Mouse (Mus musculus) forebrain, embryonic 16.5 days (tissue): ENCODE results near the gene Hemgn. TPM values are rescaled to one million over a fixed set of nuclear protein-coding genes. Genes with fewer than 3 reads are reported as not detected.

Source experiments
- ATAC-seq: fragments of 200-750 bp; cut with Nextera tagmentation; 2 replicates; pipeline ENCODE4 v1.8.0; 2017; ENCODE audit warnings: mild to moderate bottlenecking, moderate library complexity
- H3K27ac ChIP-seq: fragments of 300-500 bp; sonication (generic); 2 replicates; pipeline ENCODE4 v1.5.1; 2014; ENCODE audit warnings: low read length, control low read depth
- H3K27me3 ChIP-seq: fragments of 300-500 bp; sonication (generic); replicated peaks from 2 replicates; pipeline ENCODE4 v1.6.1; 2014; ENCODE audit warnings: low read length; ENCODE audit not compliant: control insufficient read depth, insufficient read depth
- H3K36me3 ChIP-seq: fragments of 300-500 bp; sonication (generic); 2 replicates; pipeline ENCODE4 v1.6.1; 2014; ENCODE audit not compliant: control insufficient read depth, insufficient read depth
- H3K4me1 ChIP-seq: fragments of 300-500 bp; sonication (generic); replicated peaks from 2 replicates; pipeline ENCODE4 v1.6.1; 2014; ENCODE audit warnings: low read length; ENCODE audit not compliant: control insufficient read depth, insufficient read depth
- H3K4me2 ChIP-seq: fragments of 300-500 bp; sonication (generic); 2 replicates; pipeline ENCODE4 v1.6.1; 2014; ENCODE audit warnings: mild to moderate bottlenecking, low read length, control low read depth
- H3K4me3 ChIP-seq: fragments of 300-500 bp; sonication (generic); replicated peaks from 2 replicates; pipeline ENCODE4 v1.5.1; 2014; ENCODE audit warnings: mild to moderate bottlenecking, low read length, control low read depth
- H3K9ac ChIP-seq: fragments of 300-500 bp; sonication (generic); replicated peaks from 2 replicates; pipeline ENCODE4 v1.6.1; 2014; ENCODE audit warnings: low read depth, low read length, control low read depth
- H3K9me3 ChIP-seq: fragments of 300-500 bp; sonication (generic); 2 replicates; pipeline ENCODE4 v1.6.1; 2016; ENCODE audit warnings: low read length; ENCODE audit not compliant: control insufficient read depth
- WGBS: fragments of 180-500 bp; shearing (Covaris S2); extraction: QIAGEN DNeasy Blood & Tissue Kit; methylation state at CpG from one replicate; pipeline ENCODE4 v1.1.7; 2014; 5-methylcytosine and 5-hydroxymethylcytosine counted together
- polyA plus RNA-seq: library from polyadenylated mRNA; unstranded; fragments of >200 nt; fragmentation: Nextera tagmentation; extraction: Ambion mirVana; gene quantifications from 2 replicates; pipeline ENCODE4 v1.2.1, GENCODE M21; 2015

Gene Hemgn
- polyA plus RNA-seq, 1 experiment from 2014 or later: 0.09 TPM

- Histone ChIP-seq H3K27me3 (no peaks in the 10 kb centered on the region), H3K4me3 (no peak overlapping the region), H3K9me3 (no peaks in the 10 kb centered on the region; the same call in 1 of the 2 replicates), H3K9ac (no peak overlapping the region), H3K4me1 (peaks cover 12% of the 10 kb centered on the region), H3K27ac (no peak overlapping the region), H3K36me3 (no peaks in the 10 kb centered on the region), H3K4me2 (no peak overlapping the region)
- no peak for ATAC-seq
- WGBS: 56% methylated on average over 6 of the region's 6 CpGs
Observed at GRCm38 (mm10) chr4:46370406-46370805, 42.9 kb downstream of the Hemgn start.

- H3K27ac ChIP-seq: no peak overlapping the region
- H3K4me1 ChIP-seq: peaks cover 9% of the 10 kb centered on the region
- no peaks in the 10 kb centered on the region; the same call in 1 of the 2 replicates for H3K9me3 ChIP-seq
- no peaks in the 10 kb centered on the region for H3K36me3 ChIP-seq
- H3K9ac ChIP-seq: no peak overlapping the region
- no peak for ATAC-seq
- WGBS: 68% methylated on average over 4 of the region's 4 CpGs
- no peak overlapping the region for H3K4me3 ChIP-seq
- H3K4me2 ChIP-seq: no peak overlapping the region
- H3K27me3 ChIP-seq: no peaks in the 10 kb centered on the region
Observed at GRCm38 (mm10) chr4:46369070-46369469, 44.2 kb downstream of the Hemgn start.

GRCm38 (mm10) chr4:46367487-46367959, 45.8 kb downstream of the Hemgn start:
- no peaks in the 10 kb centered on the region; the same call in 1 of the 2 replicates for H3K9me3 ChIP-seq
- H3K9ac ChIP-seq: 0 out of 2 replicates have a peak overlapping the region, but pooled peaks have one; percentile 5
- no peak overlapping the region for H3K4me3 ChIP-seq
- no peaks in the 10 kb centered on the region for H3K27me3 ChIP-seq
- 2% methylated on average over 12 of the region's 12 CpGs for WGBS
- peaks cover 9% of the 10 kb centered on the region for H3K4me1 ChIP-seq
- peak; percentile 57 for ATAC-seq
- H3K4me2 ChIP-seq: peak overlapping the region; percentile 26; the same call in 1 of the 2 replicates
- H3K36me3 ChIP-seq: no peaks in the 10 kb centered on the region
- no peak overlapping the region for H3K27ac ChIP-seq

- no peak for ATAC-seq
- 86% methylated on average over 2 of the region's 2 CpGs for WGBS
Observed at GRCm38 (mm10) chr4:46364360-46364759, 48.9 kb downstream of the Hemgn start.

GRCm38 (mm10) chr4:46361258-46361657, 52.0 kb downstream of the Hemgn start:
- H3K4me1 ChIP-seq: no peaks in the 10 kb centered on the region
- no peak overlapping the region for H3K4me2 ChIP-seq
- H3K27me3 ChIP-seq: no peaks in the 10 kb centered on the region
- 77% methylated on average over 5 of the region's 5 CpGs for WGBS
- H3K9me3 ChIP-seq: no peaks in the 10 kb centered on the region
- no peak for ATAC-seq
- no peak overlapping the region for H3K9ac ChIP-seq
- no peak overlapping the region for H3K4me3 ChIP-seq
- H3K36me3 ChIP-seq: no peaks in the 10 kb centered on the region
- no peak overlapping the region for H3K27ac ChIP-seq

More at GRCm38 (mm10) chr4:46364360-46364759, 48.9 kb downstream of the Hemgn start:
- H3K27me3 ChIP-seq: no peaks in the 10 kb centered on the region
- no peaks in the 10 kb centered on the region for H3K36me3 ChIP-seq
- H3K4me3 ChIP-seq: no peak overlapping the region
- no peak overlapping the region for H3K4me2 ChIP-seq
- H3K4me1 ChIP-seq: peaks cover 6% of the 10 kb centered on the region
- no peaks in the 10 kb centered on the region; the same call in 1 of the 2 replicates for H3K9me3 ChIP-seq
- H3K27ac ChIP-seq: no peak overlapping the region
- H3K9ac ChIP-seq: no peak overlapping the region

GRCm38 (mm10) chr4:46359539-46360253, 53.6 kb downstream of the Hemgn start:
- no peak for ATAC-seq
- Histone ChIP-seq H3K27me3 (peaks cover 2% of the 10 kb centered on the region; the same call in 1 of the 2 replicates), H3K4me2 (no peak overlapping the region), H3K9me3 (no peaks in the 10 kb centered on the region), H3K4me1 (no peaks in the 10 kb centered on the region), H3K27ac (no peak overlapping the region), H3K9ac (no peak overlapping the region), H3K4me3 (no peak overlapping the region), H3K36me3 (no peaks in the 10 kb centered on the region)
- WGBS: 80% methylated on average over 12 of the region's 12 CpGs

GRCm38 (mm10) chr4:46356351-46357133, 56.8 kb downstream of the Hemgn start:
- Histone ChIP-seq H3K4me2 (no peak overlapping the region), H3K27ac (no peak overlapping the region), H3K4me1 (no peaks in the 10 kb centered on the region), H3K4me3 (no peak overlapping the region), H3K27me3 (peaks cover 10% of the 10 kb centered on the region), H3K9me3 (no peaks in the 10 kb centered on the region), H3K36me3 (no peaks in the 10 kb centered on the region), H3K9ac (no peak overlapping the region)
- 47% methylated on average over 12 of the region's 12 CpGs for WGBS
- no peak for ATAC-seq

- 10% methylated on average over 10 of the region's 10 CpGs for WGBS
- Histone ChIP-seq H3K4me1 (no peaks in the 10 kb centered on the region), H3K9ac (no peak overlapping the region), H3K4me2 (no peak overlapping the region), H3K27me3 (peaks cover 32% of the 10 kb centered on the region), H3K4me3 (no peak overlapping the region), H3K9me3 (no peaks in the 10 kb centered on the region), H3K27ac (no peak overlapping the region), H3K36me3 (no peaks in the 10 kb centered on the region)
- no peak for ATAC-seq
Observed at GRCm38 (mm10) chr4:46353045-46353444, 60.3 kb downstream of the Hemgn start.

- 52% methylated on average over 5 of the region's 5 CpGs for WGBS
- no peak overlapping the region for H3K4me2 ChIP-seq
- no peak for ATAC-seq
- H3K4me3 ChIP-seq: no peak overlapping the region
- peaks cover 57% of the 10 kb centered on the region for H3K27me3 ChIP-seq
- H3K9me3 ChIP-seq: no peaks in the 10 kb centered on the region
- no peak overlapping the region for H3K27ac ChIP-seq
- no peak overlapping the region for H3K9ac ChIP-seq
- peaks cover 5% of the 10 kb centered on the region for H3K4me1 ChIP-seq
- no peaks in the 10 kb centered on the region for H3K36me3 ChIP-seq
Observed at GRCm38 (mm10) chr4:46349530-46349929, 63.8 kb downstream of the Hemgn start.
